Mouse (Mus musculus): ENCODE measurements around the gene Ube2h.

DNA sequence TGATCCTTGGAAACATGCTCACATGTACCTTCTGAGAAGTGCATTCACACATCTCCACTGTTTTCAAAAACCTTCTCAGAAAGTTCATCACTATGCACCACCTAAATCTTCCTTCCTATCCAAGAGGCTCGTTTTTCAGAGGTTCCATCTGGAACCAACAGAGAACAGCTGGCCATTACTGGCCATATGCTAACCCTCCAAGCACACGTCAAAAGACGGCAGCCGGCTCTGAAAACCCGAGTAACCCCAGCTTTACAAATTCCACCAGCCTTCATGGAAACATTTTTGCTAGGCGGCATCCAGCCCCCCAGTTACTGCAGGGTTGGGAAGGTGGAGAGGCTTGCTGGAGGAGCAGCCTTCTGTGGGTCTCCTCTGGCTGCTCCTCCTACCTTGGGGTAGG lies 122.3 kb downstream of the Ube2h start:
- TF ChIP-seq CTCF (IDR thresholded peaks at IDR 0.05; ENCODE audit: control insufficient read depth, insufficient read depth, insufficient replicate concordance, low read depth, low read length) (no peak), POLR2A (IDR thresholded peaks at IDR 0.05; ENCODE audit: control insufficient read depth, low read depth, low read length) (no peak)
